Comparison of ENCODE assay signal across 9 mouse cellular contexts in the genomic region with DNA sequence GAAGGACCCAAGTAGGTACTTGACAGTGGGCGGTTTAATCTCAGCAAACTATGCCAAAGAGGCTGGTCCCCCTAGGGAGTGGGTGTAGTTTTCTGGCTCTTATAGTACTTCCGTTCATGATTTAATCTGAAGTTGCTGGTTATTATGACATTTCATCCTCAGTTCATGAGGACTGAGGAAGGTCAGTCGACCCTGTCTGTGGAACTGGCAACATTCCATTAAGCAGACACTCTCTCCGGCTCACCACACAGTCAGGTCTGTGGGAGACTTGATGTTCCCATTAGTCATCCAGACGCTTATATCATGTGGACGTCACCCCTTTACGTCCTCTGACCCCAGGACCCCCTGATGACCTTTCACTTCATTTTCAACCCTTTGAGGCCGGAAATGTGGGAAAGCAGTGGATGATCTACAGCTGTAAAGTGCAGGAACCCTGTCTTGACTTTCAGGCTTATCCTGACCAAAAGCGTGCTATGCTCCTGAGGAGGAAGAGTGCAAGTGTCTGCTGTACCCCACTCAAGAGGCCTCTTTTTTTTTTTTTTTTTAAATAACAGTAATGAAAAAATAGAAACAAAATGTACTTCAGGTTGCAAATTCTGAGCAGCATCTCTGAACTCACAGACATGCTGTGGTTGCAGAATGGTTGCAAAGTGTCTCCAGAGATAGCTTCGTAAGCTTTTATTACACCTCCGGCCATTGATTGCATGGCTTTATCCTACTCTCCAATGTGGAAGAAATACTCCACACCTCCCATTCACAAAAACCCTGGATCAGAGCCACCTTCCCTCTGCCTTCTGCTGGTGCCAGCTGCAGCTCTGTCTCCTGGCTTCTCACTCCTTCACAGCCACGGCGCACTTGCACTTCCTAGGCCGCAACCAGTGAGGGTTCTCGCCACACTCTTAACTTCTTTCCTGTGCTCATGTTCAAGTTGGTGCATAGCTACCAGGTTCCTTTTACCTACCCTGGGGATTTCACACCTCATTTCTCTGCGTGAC.
DNase-seq lines count a peak whose midpoint lies in the region; ATAC-seq and TF ChIP-seq lines count a peak whose summit lies in the region.
"Had no signal": no experiment of that assay in that cellular context is flagged by ENCODE, and none has a peak within 500 bp of the region (broad histone marks: within the 10 kb centered on the region; RNA-seq: fewer than 3 reads in every experiment).

No protein-coding gene starts in this region.

- H3K4me3 ChIP-seq in liver, adult 2 months (ENCODE audit: insufficient read depth, low read depth, low read length): no peak overlapping the region
- H3K4me3 ChIP-seq in forebrain, embryonic 14.5 days (ENCODE audit: low read depth, low read length): no peak overlapping the region
- H3K4me3 ChIP-seq in limb, embryonic 13.5 days: no peak overlapping the region
- no peak overlapping the region for H3K4me3 ChIP-seq in midbrain, embryonic 11.5 days (ENCODE audit: low read depth, low read length)

- ATAC-seq in forebrain, embryonic 14.5 days: peak; percentile 77
- ATAC-seq in limb, embryonic 13.5 days (ENCODE audit: low FRiP score, low read depth): no peak
- ATAC-seq in midbrain, embryonic 11.5 days (ENCODE audit: low FRiP score): no peak

- no peak overlapping the region for H3K27ac ChIP-seq in liver, adult 2 months (replicated peaks; ENCODE audit: insufficient read depth, low read depth, low read length)
- H3K27ac ChIP-seq in forebrain, embryonic 14.5 days (ENCODE audit: low read depth, low read length): no peak overlapping the region
- peak overlapping the region; percentile 65; the same call in 1 of the 2 replicates for H3K27ac ChIP-seq in limb, embryonic 13.5 days
- no peak overlapping the region for H3K27ac ChIP-seq in midbrain, embryonic 11.5 days (ENCODE audit: low read depth, low read length)
- H3K27ac ChIP-seq: liver, embryonic 14.5 days had no signal

- H3K9me3 ChIP-seq in forebrain, embryonic 14.5 days (replicated peaks; ENCODE audit: control insufficient read depth, low read length): no peaks in the 10 kb centered on the region
- H3K9me3 ChIP-seq in limb, embryonic 13.5 days: no peaks in the 10 kb centered on the region
- H3K9me3 ChIP-seq in midbrain, embryonic 11.5 days (ENCODE audit: control insufficient read depth, low read length): no peaks in the 10 kb centered on the region

- no peaks in the 10 kb centered on the region for H3K36me3 ChIP-seq in liver, adult 2 months (ENCODE audit: control insufficient read depth, insufficient read depth, low read length)
- H3K36me3 ChIP-seq in forebrain, embryonic 14.5 days (ENCODE audit: control insufficient read depth, insufficient read depth, low read length): no peaks in the 10 kb centered on the region
- H3K36me3 ChIP-seq in limb, embryonic 13.5 days: no peaks in the 10 kb centered on the region; the same call in 1 of the 2 replicates
- H3K36me3 ChIP-seq in midbrain, embryonic 11.5 days (ENCODE audit: control insufficient read depth, insufficient read depth, low read length): no peaks in the 10 kb centered on the region

- H3K79me2 ChIP-seq in liver, adult 2 months (ENCODE audit: control insufficient read depth, insufficient read depth, low read length): no peaks in the 10 kb centered on the region

- no peak for TF ChIP-seq CTCF in liver, adult 2 months (IDR thresholded peaks at IDR 0.05; ENCODE audit: low read depth, low read length)

- no peaks in the 10 kb centered on the region for H3K27me3 ChIP-seq in liver, adult 2 months (ENCODE audit: control insufficient read depth, insufficient read depth, low read length)
- no peaks in the 10 kb centered on the region for H3K27me3 ChIP-seq in forebrain, embryonic 14.5 days (replicated peaks; ENCODE audit: control insufficient read depth, insufficient read depth, low read length)
- H3K27me3 ChIP-seq in limb, embryonic 13.5 days: no peaks in the 10 kb centered on the region
- no peaks in the 10 kb centered on the region for H3K27me3 ChIP-seq in midbrain, embryonic 11.5 days (ENCODE audit: control insufficient read depth, insufficient read depth, low read length)

- no peak overlapping the region for H3K9ac ChIP-seq in liver, adult 2 months (ENCODE audit: low read depth, low read length)
- H3K9ac ChIP-seq in forebrain, embryonic 14.5 days (ENCODE audit: low read length): no peak overlapping the region
- no peak overlapping the region for H3K9ac ChIP-seq in limb, embryonic 13.5 days
- H3K9ac ChIP-seq in midbrain, embryonic 11.5 days (ENCODE audit: low read length): no peak overlapping the region
- H3K9ac ChIP-seq: liver, embryonic 14.5 days had no signal

- no peak overlapping the region for H3K4me2 ChIP-seq in forebrain, embryonic 14.5 days (ENCODE audit: low read length)
- no peak overlapping the region for H3K4me2 ChIP-seq in limb, embryonic 13.5 days (replicated peaks)
- H3K4me2 ChIP-seq in midbrain, embryonic 11.5 days: no peak overlapping the region

- no peaks in the 10 kb centered on the region for H3K4me1 ChIP-seq in liver, adult 2 months (ENCODE audit: control insufficient read depth, insufficient read depth, low read length)
- peaks cover 12% of the 10 kb centered on the region for H3K4me1 ChIP-seq in forebrain, embryonic 14.5 days (ENCODE audit: control insufficient read depth, insufficient read depth, low read length)
- peaks cover 60% of the 10 kb centered on the region for H3K4me1 ChIP-seq in limb, embryonic 13.5 days
- no peaks in the 10 kb centered on the region; the same call in 1 of the 2 replicates for H3K4me1 ChIP-seq in midbrain, embryonic 11.5 days (ENCODE audit: control insufficient read depth, insufficient read depth, low read length)

- TF ChIP-seq POLR2A in liver, adult 2 months (IDR thresholded peaks at IDR 0.05; ENCODE audit: extremely low read depth, insufficient read depth, low read length): no peak

- WGBS in liver, adult 2 months: 76% methylated on average over 16 of the region's 16 CpGs
- 65% methylated on average over 16 of the region's 16 CpGs for WGBS in forebrain, embryonic 14.5 days
- WGBS in limb, embryonic 13.5 days: 57% methylated on average over 16 of the region's 16 CpGs
- 80% methylated on average over 16 of the region's 16 CpGs for WGBS in midbrain, embryonic 11.5 days

- peak; percentile 0 for DNase-seq in liver, adult 2 months (ENCODE audit: extremely low read depth, low read depth, low spot score)
- no peak for DNase-seq in liver
- DNase-seq in forebrain, embryonic 14.5 days (ENCODE audit: low spot score): peak; percentile 83
- DNase-seq in kidney, adult 8-10 months: peak; percentile 29 to 35
- DNase-seq in urinary bladder, adult 2 months (ENCODE audit: low spot score): no peak
- no peak for DNase-seq in testis, postnatal 14 days (ENCODE audit: low spot score)
- no peak for DNase-seq in midbrain, embryonic 11.5 days (ENCODE audit: low spot score, missing footprints)

Comparison
In these comparisons a context has a peak if more than half of its experiments do, and no peak if none do; other contexts are left out.
1. DNase-seq: peak in liver, adult 2 months (single experiment), forebrain, embryonic 14.5 days (single experiment) and kidney, adult 8-10 months (2 of 2); none in liver (single experiment), urinary bladder, adult 2 months (single experiment), testis, postnatal 14 days (single experiment) and midbrain, embryonic 11.5 days (single experiment).